Mouse (Mus musculus): ENCODE results near the gene Cox19. TPM values are rescaled to one million over a fixed set of nuclear protein-coding genes. Genes with fewer than 3 reads are reported as not detected.

The Cox19 gene
- total and polyA plus RNA-seq, 2 experiments from 2014 or later, result 88.6 to 123 TPM

GRCm38 (mm10) chr5:139384531-139384930, 33.3 kb upstream of the Cox19 start:
- peak; percentile 86 for DNase-seq (ENCODE audit: low spot score)
- H3K9ac ChIP-seq (replicated peaks; ENCODE audit: low read depth, low read length), result no peak overlapping the region

DNA sequence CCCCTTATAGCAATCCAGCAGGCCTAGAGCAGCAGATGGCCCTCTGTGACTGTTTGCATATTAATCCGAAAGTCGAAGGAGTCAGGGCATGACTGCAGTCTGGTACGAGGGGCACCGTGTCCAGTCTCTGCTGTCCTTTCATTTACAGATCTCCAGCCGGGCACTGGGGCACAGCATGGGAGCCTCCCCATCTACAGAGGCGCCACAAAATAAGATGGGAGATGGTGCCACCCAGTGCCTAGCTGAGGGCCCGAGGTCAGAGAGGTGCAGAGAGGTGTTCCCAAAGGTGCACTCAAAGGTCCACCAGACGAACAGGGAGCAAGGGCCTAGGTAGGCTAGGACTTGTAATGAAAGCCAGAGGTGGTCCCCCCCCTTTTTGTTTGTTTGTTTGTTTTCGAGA, 32.0 kb upstream of the Cox19 start:
- Histone ChIP-seq H3K9ac (replicated peaks; ENCODE audit: low read depth, low read length) (no peak overlapping the region), H3K4me3 (ENCODE audit: low read depth, low read length) (no peak overlapping the region), H3K4me2 (ENCODE audit: low read depth, low read length) (peak overlapping the region; percentile 83), H3K27me3 (ENCODE audit: control insufficient read depth, insufficient read depth, low read length) (no peaks in the 10 kb centered on the region), H3K27ac (ENCODE audit: low read depth) (peak overlapping the region; percentile 99), H3K9me3 (replicated peaks; ENCODE audit: control insufficient read depth, low read length) (no peaks in the 10 kb centered on the region), H3K36me3 (replicated peaks; ENCODE audit: control insufficient read depth, insufficient read depth, low read length) (no peaks in the 10 kb centered on the region), H3K4me1 (ENCODE audit: control insufficient read depth, insufficient read depth) (peaks cover 79% of the 10 kb centered on the region)
- ATAC-seq (ENCODE audit: insufficient read depth, low read depth) (no peak), DNase-seq (ENCODE audit: low spot score) (no peak)
- TF ChIP-seq EP300 (IDR thresholded peaks at IDR 0.05; ENCODE audit: low read depth), result no peak
- TF ChIP-seq CTCF (IDR thresholded peaks at IDR 0.05; ENCODE audit: low read depth), result no peak
- WGBS, result 49% methylated on average over 9 of the region's 9 CpGs

More at GRCm38 (mm10) chr5:139384531-139384930, 33.3 kb upstream of the Cox19 start:
- TF ChIP-seq CTCF (IDR thresholded peaks at IDR 0.05; ENCODE audit: low read depth), result 0 out of 2 replicates have a peak, but pooled peaks have one; percentile 1
- 0 out of 2 replicates have a peak, but pooled peaks have one; percentile 36 for TF ChIP-seq EP300 (IDR thresholded peaks at IDR 0.05; ENCODE audit: low read depth)
- Histone ChIP-seq H3K27ac (ENCODE audit: low read depth) (peak overlapping the region; percentile 77), H3K36me3 (replicated peaks; ENCODE audit: control insufficient read depth, insufficient read depth, low read length) (no peaks in the 10 kb centered on the region), H3K9me3 (replicated peaks; ENCODE audit: control insufficient read depth, low read length) (no peaks in the 10 kb centered on the region), H3K27me3 (ENCODE audit: control insufficient read depth, insufficient read depth, low read length) (no peaks in the 10 kb centered on the region), H3K4me3 (ENCODE audit: low read depth, low read length) (no peak overlapping the region), H3K4me2 (ENCODE audit: low read depth, low read length) (peak overlapping the region; percentile 22; the same call in 1 of the 2 replicates), H3K4me1 (ENCODE audit: control insufficient read depth, insufficient read depth) (peaks cover 79% of the 10 kb centered on the region)
- WGBS, result 12% methylated on average over 10 of the region's 10 CpGs
- peak; percentile 31 for ATAC-seq (ENCODE audit: insufficient read depth, low read depth)

GRCm38 (mm10) chr5:139382760-139383159, 31.5 kb upstream of the Cox19 start:
- peak; percentile 87 for TF ChIP-seq EP300 (IDR thresholded peaks at IDR 0.05; ENCODE audit: low read depth)
- TF ChIP-seq CTCF (IDR thresholded peaks at IDR 0.05; ENCODE audit: low read depth), result no peak
- Histone ChIP-seq H3K4me2 (ENCODE audit: low read depth, low read length) (peak overlapping the region; percentile 83), H3K36me3 (replicated peaks; ENCODE audit: control insufficient read depth, insufficient read depth, low read length) (no peaks in the 10 kb centered on the region), H3K9me3 (replicated peaks; ENCODE audit: control insufficient read depth, low read length) (no peaks in the 10 kb centered on the region), H3K4me1 (ENCODE audit: control insufficient read depth, insufficient read depth) (peaks cover 80% of the 10 kb centered on the region), H3K9ac (replicated peaks; ENCODE audit: low read depth, low read length) (peak overlapping the region; percentile 46; the same call in 1 of the 2 replicates), H3K27me3 (ENCODE audit: control insufficient read depth, insufficient read depth, low read length) (no peaks in the 10 kb centered on the region), H3K4me3 (ENCODE audit: low read depth, low read length) (peak overlapping the region; percentile 85), H3K27ac (ENCODE audit: low read depth) (peak overlapping the region; percentile 99)
- WGBS, result 1% methylated on average over 8 of the region's 8 CpGs
- peak; percentile 96 for DNase-seq (ENCODE audit: low spot score)
- peak; percentile 40 for ATAC-seq (ENCODE audit: insufficient read depth, low read depth)

GRCm38 (mm10) chr5:139381586-139382513, 30.6 kb upstream of the Cox19 start:
- H3K9me3 ChIP-seq (replicated peaks; ENCODE audit: control insufficient read depth, low read length), result no peaks in the 10 kb centered on the region
- DNase-seq (ENCODE audit: low spot score) (no peak), ATAC-seq (ENCODE audit: insufficient read depth, low read depth) (no peak)
- WGBS, result 42% methylated on average over 16 of the region's 18 CpGs
- TF ChIP-seq EP300 (IDR thresholded peaks at IDR 0.05; ENCODE audit: low read depth) (no peak), CTCF (IDR thresholded peaks at IDR 0.05; ENCODE audit: low read depth) (no peak)
- peak overlapping the region; percentile 46 for H3K9ac ChIP-seq (replicated peaks; ENCODE audit: low read depth, low read length)
- H3K4me2 ChIP-seq (ENCODE audit: low read depth, low read length), result peak overlapping the region; percentile 83
- peak overlapping the region; percentile 99 for H3K27ac ChIP-seq (ENCODE audit: low read depth)
- H3K36me3 ChIP-seq (replicated peaks; ENCODE audit: control insufficient read depth, insufficient read depth, low read length), result no peaks in the 10 kb centered on the region
- peak overlapping the region; percentile 85 for H3K4me3 ChIP-seq (ENCODE audit: low read depth, low read length)
- H3K4me1 ChIP-seq (ENCODE audit: control insufficient read depth, insufficient read depth), result peaks cover 81% of the 10 kb centered on the region
- H3K27me3 ChIP-seq (ENCODE audit: control insufficient read depth, insufficient read depth, low read length), result no peaks in the 10 kb centered on the region

GRCm38 (mm10) chr5:139380385-139381248, 29.4 kb upstream of the Cox19 start:
- ATAC-seq (ENCODE audit: insufficient read depth, low read depth) (peak; percentile 71), DNase-seq (ENCODE audit: low spot score) (peak; percentile 96)
- peak overlapping the region; percentile 99 for H3K27ac ChIP-seq (ENCODE audit: low read depth)
- peak overlapping the region; percentile 84 for H3K9ac ChIP-seq (replicated peaks; ENCODE audit: low read depth, low read length)
- H3K4me1 ChIP-seq (ENCODE audit: control insufficient read depth, insufficient read depth), result peaks cover 85% of the 10 kb centered on the region
- no peaks in the 10 kb centered on the region for H3K27me3 ChIP-seq (ENCODE audit: control insufficient read depth, insufficient read depth, low read length)
- under 1% methylated on average over 64 of the region's 73 CpGs for WGBS
- no peaks in the 10 kb centered on the region for H3K36me3 ChIP-seq (replicated peaks; ENCODE audit: control insufficient read depth, insufficient read depth, low read length)
- H3K4me3 ChIP-seq (ENCODE audit: low read depth, low read length), result peak overlapping the region; percentile 85
- TF ChIP-seq CTCF (IDR thresholded peaks at IDR 0.05; ENCODE audit: low read depth), result no peak
- TF ChIP-seq EP300 (IDR thresholded peaks at IDR 0.05; ENCODE audit: low read depth), result peak; percentile 58; the same call in 1 of the 2 replicates
- H3K4me2 ChIP-seq (ENCODE audit: low read depth, low read length), result peak overlapping the region; percentile 83
- H3K9me3 ChIP-seq (replicated peaks; ENCODE audit: control insufficient read depth, low read length), result no peaks in the 10 kb centered on the region

Data from heart, postnatal 0 days (tissue).